Mouse (Mus musculus) MEL (cell line): Measurements from ENCODE around the gene Pacsin2. TPM values are rescaled to one million over a fixed set of nuclear protein-coding genes. Genes with fewer than 3 reads are reported as not detected.
A peak's percentile ranks its signal among the peaks of the same experiment; 100 is the strongest.

Experiments
- DNase-seq: peaks from one replicate; pipeline ENCODE4 v3.0.0; 2011; ENCODE audit warnings: low read depth, low spot score
- H3K27ac ChIP-seq: 2 replicates; pipeline ENCODE4 v1.5.1; 2012; ENCODE audit warnings: low read depth, mild to moderate bottlenecking, control low read depth, low read length, moderate library complexity; ENCODE audit not compliant: control insufficient read depth
- H3K27me3 ChIP-seq, 2 experiments: fragments of 150-350 bp in 1 of 2; sonication (generic) in 1 of 2; 2 replicates each; pipeline ENCODE4 v1.6.1; 2012; ENCODE audit warnings: low read length in 2 of 2, mild to moderate bottlenecking in 2 of 2, improper control_type of control experiment in 1 of 2, moderate library complexity in 1 of 2; ENCODE audit not compliant: insufficient read depth in 2 of 2, control insufficient read depth in 1 of 2
- H3K36me3 ChIP-seq, 2 experiments: 2 replicates each; pipeline ENCODE4 v1.6.1; 2012 to 2014; ENCODE audit warnings: low read length in 2 of 2, improper control_type of control experiment in 1 of 2, inconsistent platforms in 1 of 2, mild to moderate bottlenecking in 1 of 2; ENCODE audit not compliant: insufficient read depth in 2 of 2, control insufficient read depth in 1 of 2
- H3K4me1 ChIP-seq, 2 experiments: fragments of 150-350 bp in 1 of 2; sonication (generic) in 1 of 2; 2 replicates each; pipeline ENCODE4 v1.6.1; 2012; ENCODE audit warnings: low read length in 2 of 2, improper control_type of control experiment in 1 of 2, mild to moderate bottlenecking in 1 of 2; ENCODE audit not compliant: insufficient read depth in 2 of 2, control insufficient read depth in 1 of 2
- H3K4me3 ChIP-seq, 2 experiments: fragments of 150-350 bp in 1 of 2; sonication (generic) in 1 of 2; 2 replicates each; pipeline ENCODE4 v1.5.1; 2012; ENCODE audit warnings: low read depth in 2 of 2, low read length in 2 of 2, mild to moderate bottlenecking in 2 of 2, moderate library complexity in 2 of 2, control low read depth in 1 of 2, improper control_type of control experiment in 1 of 2; ENCODE audit not compliant: control insufficient read depth in 1 of 2, insufficient read depth in 1 of 2
- H3K79me2 ChIP-seq: 2 replicates; pipeline ENCODE4 v1.6.1; 2012; ENCODE audit warnings: mild to moderate bottlenecking, low read length, moderate library complexity; ENCODE audit not compliant: control insufficient read depth, poor library complexity, insufficient read depth
- H3K9ac ChIP-seq: 2 replicates; pipeline ENCODE4 v1.6.1; 2012; ENCODE audit warnings: low read depth, mild to moderate bottlenecking, control low read depth, low read length, moderate library complexity; ENCODE audit not compliant: control insufficient read depth, poor library complexity, severe bottlenecking
- H3K9me3 ChIP-seq: fragments of 150-350 bp; sonication (generic); replicated peaks from 2 replicates; pipeline ENCODE4 v1.6.1; 2012; ENCODE audit warnings: mild to moderate bottlenecking, low read length, improper control_type of control experiment, moderate library complexity; ENCODE audit not compliant: insufficient read depth
- CHD1 ChIP-seq: IDR thresholded peaks from 2 replicates; pipeline ENCODE4 v1.6.1; 2012; ENCODE audit warnings: low read depth, mild to moderate bottlenecking, inconsistent platforms, low read length, improper control_type of control experiment
- CHD2 ChIP-seq: IDR thresholded peaks from 2 replicates; pipeline ENCODE4 v1.6.1; 2011; ENCODE audit warnings: low read length, improper control_type of control experiment
- E2F4 ChIP-seq: IDR thresholded peaks from 2 replicates; pipeline ENCODE4 v1.6.1; 2011; ENCODE audit warnings: low read depth, low read length, improper control_type of control experiment, borderline replicate concordance
- EP300 ChIP-seq, 2 experiments: IDR thresholded peaks; 2 replicates each; pipeline ENCODE4 v1.6.1; 2011; ENCODE audit warnings: improper control_type of control experiment in 2 of 2, low read length in 2 of 2, low read depth in 1 of 2, mild to moderate bottlenecking in 1 of 2
- ETS1 ChIP-seq: IDR thresholded peaks from 2 replicates; pipeline ENCODE4 v1.6.1; 2012; ENCODE audit warnings: low read depth, mild to moderate bottlenecking, inconsistent platforms, low read length, improper control_type of control experiment, moderate library complexity
- JUND ChIP-seq: IDR thresholded peaks from 2 replicates; pipeline ENCODE4 v1.6.1; 2011; ENCODE audit warnings: low read depth, mild to moderate bottlenecking, improper control_type of control experiment, low read length
- KAT2A ChIP-seq: conservative IDR thresholded peaks from 2 replicates; pipeline ENCODE4 v1.6.1; 2012; ENCODE audit warnings: low read depth, low read length, improper control_type of control experiment, inconsistent platforms
- MAFK ChIP-seq: IDR thresholded peaks from 2 replicates; pipeline ENCODE4 v1.6.1; 2011; ENCODE audit warnings: low read depth, mild to moderate bottlenecking, low read length, improper control_type of control experiment, borderline replicate concordance
- MAX ChIP-seq: IDR thresholded peaks from 2 replicates; pipeline ENCODE4 v1.6.1; 2011; ENCODE audit warnings: low read length, improper control_type of control experiment
- MEF2A ChIP-seq: IDR thresholded peaks from 2 replicates; pipeline ENCODE4 v1.6.1; 2014; ENCODE audit warnings: low read depth, mild to moderate bottlenecking, inconsistent platforms, low read length, improper control_type of control experiment; ENCODE audit not compliant: poor library complexity, insufficient replicate concordance, severe bottlenecking; ENCODE audit errors: extremely low read depth
- MXI1 ChIP-seq: IDR thresholded peaks from 2 replicates; pipeline ENCODE4 v1.6.1; 2011; ENCODE audit warnings: mild to moderate bottlenecking, low read depth, low read length, improper control_type of control experiment
- MYB ChIP-seq: IDR thresholded peaks from 2 replicates; pipeline ENCODE4 v1.6.1; 2011; ENCODE audit warnings: mild to moderate bottlenecking, low read depth, low read length, improper control_type of control experiment
- POLR2A ChIP-seq, 2 experiments: IDR thresholded peaks; 2 replicates each; pipeline ENCODE4 v1.6.1; 2011 to 2012; ENCODE audit warnings: low read length in 2 of 2, mild to moderate bottlenecking in 2 of 2, control low read depth in 1 of 2, improper control_type of control experiment in 1 of 2, low read depth in 1 of 2, moderate library complexity in 1 of 2; ENCODE audit not compliant: control insufficient read depth in 1 of 2, insufficient read depth in 1 of 2, poor library complexity in 1 of 2
- POLR2AphosphoS2 ChIP-seq: IDR thresholded peaks from 2 replicates; pipeline ENCODE4 v1.6.1; 2011; ENCODE audit warnings: low read length, improper control_type of control experiment
- RAD21 ChIP-seq: IDR thresholded peaks from 2 replicates; pipeline ENCODE4 v1.6.1; 2011; ENCODE audit warnings: mild to moderate bottlenecking, low read depth, low read length, improper control_type of control experiment
- SMC3 ChIP-seq: IDR thresholded peaks from 2 replicates; pipeline ENCODE4 v1.6.1; 2011; ENCODE audit warnings: low read depth, low read length, improper control_type of control experiment
- TBP ChIP-seq: IDR thresholded peaks from 2 replicates; pipeline ENCODE4 v1.8.0; 2011; ENCODE audit warnings: low read depth, low read length, improper control_type of control experiment
- TCF12 ChIP-seq: IDR thresholded peaks from 2 replicates; pipeline ENCODE4 v1.6.1; 2014; ENCODE audit warnings: low read depth, mild to moderate bottlenecking, inconsistent platforms, low read length, improper control_type of control experiment, moderate library complexity
- USF1 ChIP-seq: IDR thresholded peaks from 2 replicates; pipeline ENCODE4 v1.6.1; 2014; ENCODE audit warnings: low read depth, mild to moderate bottlenecking, inconsistent platforms, low read length, improper control_type of control experiment, moderate library complexity
- USF2 ChIP-seq, 2 experiments: IDR thresholded peaks; 2 replicates each; pipeline ENCODE4 v1.6.1; 2011 to 2012; ENCODE audit warnings: improper control_type of control experiment in 2 of 2, low read length in 2 of 2, borderline replicate concordance in 1 of 2, inconsistent platforms in 1 of 2, low read depth in 1 of 2, mild to moderate bottlenecking in 1 of 2; ENCODE audit not compliant: insufficient read depth in 1 of 2
- polyA plus RNA-seq, 2 experiments: library from polyadenylated mRNA; stranded (reverse) in 1 of 2; unstranded in 1 of 2; fragments of >175 nt in 1 of 2; fragments of >200 nt in 1 of 2; gene quantifications; 2 replicates each; pipeline versions ENCODE4 v1.2.1 to v1.2.4; 2012; ENCODE audit warnings: low replicate concordance in 2 of 2, low read depth in 1 of 2; ENCODE audit not compliant: insufficient read length in 2 of 2, insufficient read depth in 1 of 2, missing spikeins in 1 of 2
- total RNA-seq: library from RNA; depleted of rRNA; stranded (reverse); fragments of 300-350 nt; gene quantifications from 2 replicates; pipeline ENCODE4 v1.2.3, GENCODE M21; 2012

The Pacsin2 gene
- total and polyA plus RNA-seq, 3 experiments: 58.7 to 425 (median 103) TPM

DNA sequence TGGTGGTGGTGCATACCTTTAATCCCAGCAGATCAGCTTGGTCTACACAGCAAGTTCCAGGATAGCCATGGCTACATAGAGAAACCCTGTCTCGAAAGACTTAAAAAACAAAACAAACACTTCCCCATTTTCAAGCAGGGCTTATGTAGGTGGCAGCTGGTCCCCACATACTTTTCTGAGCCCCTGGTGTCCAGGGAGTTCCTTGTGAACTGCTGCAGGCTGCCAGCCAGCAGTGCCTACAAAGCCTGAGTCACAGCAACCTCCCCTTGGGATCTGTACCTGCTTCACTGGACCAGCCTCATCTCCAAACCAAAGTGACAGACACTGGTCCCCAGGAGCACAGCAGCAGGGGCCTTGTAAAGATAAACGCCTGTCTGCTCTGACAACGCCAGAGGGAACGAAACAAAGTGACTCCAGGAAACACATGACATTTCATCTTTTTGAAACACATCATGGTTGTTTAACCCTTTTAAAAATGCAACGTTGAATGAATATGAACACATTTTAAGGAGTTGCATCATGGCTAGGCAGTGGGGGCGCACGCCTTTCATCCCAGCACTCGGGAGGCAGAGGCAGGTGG is 18.3 kb upstream of the Pacsin2 start (continued):
- TF ChIP-seq TBP (no peak), POLR2A (IDR thresholded peaks at IDR 0.05; ENCODE audit: control insufficient read depth in 1 of 2, insufficient read depth in 1 of 2, low read depth in 1 of 2, low read length in 2 of 2, poor library complexity in 1 of 2) (no peak), TCF12 (peak; percentile 50; the same call in 1 of the 2 replicates), CHD1 (no peak), USF1 (peak; percentile 28; the same call in 1 of the 2 replicates)

GRCm38 (mm10) chr15:83481236-83481780 is 16.9 kb upstream of the Pacsin2 start:
- no peak overlapping the region for H3K9ac ChIP-seq
- H3K27me3 ChIP-seq: no peaks in the 10 kb centered on the region
- DNase-seq: no peak
- no peak overlapping the region for H3K27ac ChIP-seq
- no peaks in the 10 kb centered on the region for H3K79me2 ChIP-seq
- no peak overlapping the region for H3K4me3 ChIP-seq
- TF ChIP-seq MAFK (no peak), TCF12 (no peak), RAD21 (no peak), CHD2 (no peak), E2F4 (no peak), MEF2A (no peak), MXI1 (no peak), SMC3 (no peak), USF1 (no peak), ETS1 (no peak), TBP (no peak), USF2 (IDR thresholded peaks at IDR 0.05; ENCODE audit: borderline replicate concordance in 1 of 2, insufficient read depth in 1 of 2, low read depth in 1 of 2, low read length in 2 of 2) (no peak), EP300 (IDR thresholded peaks at IDR 0.05; ENCODE audit: low read depth in 1 of 2, low read length in 2 of 2) (no peak), POLR2AphosphoS2 (no peak), JUND (no peak), MAX (no peak), MYB (no peak), KAT2A (no peak)
- H3K9me3 ChIP-seq: no peaks in the 10 kb centered on the region
- peaks cover 6 to 10% of the 10 kb centered on the region in 2 experiments; a peak in 3 of 4 replicates for H3K4me1 ChIP-seq
- peaks cover 0 to 4% of the 10 kb centered on the region in 2 experiments; a peak in 2 of 4 replicates for H3K36me3 ChIP-seq
